Mouse (Mus musculus): ENCODE measurements around the gene Lrrc30.

Gene Lrrc30

DNA sequence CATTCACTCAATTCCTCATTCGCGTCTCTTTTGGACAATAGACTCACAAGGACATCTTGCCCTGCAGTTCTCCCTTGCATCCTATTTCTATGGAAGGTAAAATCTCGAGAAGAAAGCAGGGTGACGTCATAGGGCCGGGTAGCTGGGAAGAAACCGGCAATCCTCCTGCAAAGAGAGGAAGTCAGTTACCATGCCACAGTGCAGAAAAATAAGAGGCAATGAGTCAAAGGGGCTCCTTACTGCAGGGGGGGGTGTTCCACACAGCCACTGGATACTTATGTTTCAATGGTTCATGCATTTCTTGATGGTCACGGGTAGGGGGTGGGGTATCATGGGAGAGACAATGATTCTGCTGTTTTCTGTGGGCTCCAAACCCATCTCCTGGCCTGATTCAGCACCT is 49.1 kb downstream of the Lrrc30 start:
- no peak for DNase-seq (ENCODE audit: low spot score in 2 of 2)

DNA sequence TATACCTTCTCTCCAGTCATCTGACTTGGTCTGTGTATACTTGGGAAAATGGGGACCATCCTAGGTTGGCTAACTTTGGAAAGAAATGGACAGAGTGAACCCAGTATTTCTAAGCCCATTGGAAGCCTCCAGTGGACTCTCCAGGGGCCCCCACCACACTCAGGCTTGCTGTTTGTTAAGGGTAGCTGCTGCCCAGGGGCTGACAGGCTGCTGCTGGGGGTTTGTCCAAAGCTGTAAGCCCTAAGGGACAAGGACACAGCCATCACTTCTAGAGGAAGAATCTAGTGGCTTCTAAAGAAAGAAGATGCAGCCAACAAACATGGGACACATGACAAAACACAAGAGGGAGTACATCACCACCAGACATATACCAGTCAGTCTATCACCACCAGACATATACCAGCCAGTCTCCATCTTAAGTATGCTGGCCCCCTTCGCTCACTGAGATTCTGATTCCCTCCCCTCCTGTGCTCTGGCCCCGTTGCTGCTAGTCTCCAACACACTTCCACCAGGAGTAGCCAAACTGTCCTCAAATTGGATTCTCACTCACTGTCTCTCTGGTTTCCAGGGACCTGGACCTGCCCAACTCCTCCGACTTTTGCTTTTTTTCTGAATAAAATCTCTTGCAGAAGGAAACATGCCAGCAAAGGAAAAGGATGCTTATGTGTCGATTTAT is 49.7 kb downstream of the Lrrc30 start:
- DNase-seq (ENCODE audit: low spot score in 2 of 2), result no peak

DNA sequence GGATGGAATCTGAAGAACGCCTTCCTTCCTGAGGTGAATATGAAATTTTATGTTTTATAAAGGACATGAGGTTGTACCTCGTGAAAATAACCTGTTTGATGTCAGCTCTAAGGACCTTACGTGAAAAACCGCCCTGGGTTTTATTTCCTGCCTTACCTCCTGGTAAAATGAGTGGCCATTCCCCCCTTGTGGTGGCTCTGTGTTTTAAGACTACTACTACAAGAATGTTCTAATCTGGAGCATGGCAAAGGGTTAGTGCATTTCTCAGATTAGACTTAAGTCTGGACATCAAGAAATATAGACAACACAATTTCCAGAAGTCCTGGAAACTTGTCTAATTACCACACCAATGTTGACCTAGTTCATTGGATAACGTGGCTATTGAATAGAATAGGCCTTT is 50.7 kb downstream of the Lrrc30 start:
- DNase-seq (ENCODE audit: low spot score in 2 of 2), result no peak
